Comparison of ENCODE assay signal across 10 mouse cellular contexts in genomic region chr9:14596427-14596826, GRCm38 (mm10). TPM values are rescaled to one million over a fixed set of nuclear protein-coding genes. Genes with fewer than 3 reads are reported as not detected.
A peak's percentile ranks its signal among the peaks of the same experiment; 100 is the strongest.
DNase-seq lines count a peak whose midpoint lies in the region; ATAC-seq and TF ChIP-seq lines count a peak whose summit lies in the region.
"Had no signal": no experiment of that assay in that cellular context is flagged by ENCODE, and none has a peak within 500 bp of the region (broad histone marks: within the 10 kb centered on the region; RNA-seq: fewer than 3 reads in every experiment).

No protein-coding gene starts in this region.

- H3K4me3 ChIP-seq in forebrain, embryonic 14.5 days (ENCODE audit: low read depth, low read length): no peak overlapping the region
- H3K4me3 ChIP-seq in forebrain, embryonic 10.5 days: no peak overlapping the region
- no peak overlapping the region for H3K4me3 ChIP-seq in layer of hippocampus, adult 2 months
- H3K4me3 ChIP-seq: liver, embryonic 15.5 days had no signal

- no peak for TF ChIP-seq CTCF in layer of hippocampus, adult 2 months (conservative IDR thresholded peaks at IDR 0.05)

- no peaks in the 10 kb centered on the region for H3K27me3 ChIP-seq in forebrain, embryonic 14.5 days (replicated peaks; ENCODE audit: control insufficient read depth, insufficient read depth, low read length)
- no peaks in the 10 kb centered on the region for H3K27me3 ChIP-seq in forebrain, embryonic 10.5 days (ENCODE audit: poor library complexity, severe bottlenecking)
- H3K27me3 ChIP-seq: CH12.LX; liver, embryonic 15.5 days had no signal

- no peak overlapping the region for H3K27ac ChIP-seq in forebrain, embryonic 14.5 days (ENCODE audit: low read depth, low read length)
- no peak overlapping the region for H3K27ac ChIP-seq in forebrain, embryonic 10.5 days
- no peak overlapping the region for H3K27ac ChIP-seq in layer of hippocampus, adult 2 months
- H3K27ac ChIP-seq: liver, embryonic 15.5 days had no signal

- peak; percentile 44 for DNase-seq in forebrain, embryonic 14.5 days (ENCODE audit: low spot score)
- no peak for DNase-seq in forebrain, embryonic 10.5 days (ENCODE audit: extremely low spot score, low spot score)
- peak; percentile 33 for DNase-seq in lung, postnatal 10 days
- DNase-seq in lung, postnatal 14 days: no peak
- DNase-seq in layer of hippocampus, adult 2 months (ENCODE audit: low spot score in 2 of 2): peak; percentile 61 to 73
- peak; percentile 64 to 71 for DNase-seq in right cerebral cortex, postnatal 36 days (ENCODE audit: low spot score in 2 of 2)
- DNase-seq in gastrocnemius, postnatal 25 days: no peak
- DNase-seq in thymus, adult 18-20 months: no peak

- H3K36me3 ChIP-seq in forebrain, embryonic 14.5 days (ENCODE audit: control insufficient read depth, insufficient read depth, low read length): peaks cover 45% of the 10 kb centered on the region
- peaks cover 74% of the 10 kb centered on the region for H3K36me3 ChIP-seq in forebrain, embryonic 10.5 days (replicated peaks)
- H3K36me3 ChIP-seq: liver, embryonic 15.5 days had no signal

- H3K4me2 ChIP-seq in forebrain, embryonic 14.5 days (ENCODE audit: low read length): no peak overlapping the region
- H3K4me2 ChIP-seq: liver, embryonic 15.5 days had no signal

- H3K9me3 ChIP-seq in forebrain, embryonic 14.5 days (replicated peaks; ENCODE audit: control insufficient read depth, low read length): no peaks in the 10 kb centered on the region
- no peaks in the 10 kb centered on the region for H3K9me3 ChIP-seq in forebrain, embryonic 10.5 days
- H3K9me3 ChIP-seq: liver, embryonic 15.5 days had no signal

- H3K9ac ChIP-seq in forebrain, embryonic 14.5 days (ENCODE audit: low read length): no peak overlapping the region
- H3K9ac ChIP-seq: liver, embryonic 15.5 days had no signal

- H3K4me1 ChIP-seq in forebrain, embryonic 14.5 days (ENCODE audit: control insufficient read depth, insufficient read depth, low read length): no peaks in the 10 kb centered on the region
- no peaks in the 10 kb centered on the region for H3K4me1 ChIP-seq in forebrain, embryonic 10.5 days
- H3K4me1 ChIP-seq: liver, embryonic 15.5 days had no signal

- ATAC-seq in forebrain, embryonic 14.5 days: peak; percentile 79

- WGBS in forebrain, embryonic 14.5 days: 85% methylated on average over 5 of the region's 5 CpGs
- 93% methylated on average over 5 of the region's 5 CpGs for WGBS in forebrain, embryonic 10.5 days

RNA-seq across cellular contexts. Expression of gene Amotl1, which starts 48.4 kb away (rescaled TPM):
- 9.9 and 10.9 TPM in 2 replicates for polyA plus RNA-seq in forebrain, embryonic 14.5 days (2014; fragmentation: Nextera tagmentation; extraction: Ambion mirVana)
- polyA plus RNA-seq in forebrain, embryonic 10.5 days (2016; fragmentation: Nextera tagmentation; extraction: Ambion mirVana): 15.7 and 17.3 TPM in 2 replicates
- total RNA-seq in layer of hippocampus, adult 2 months (2021): 10 to 100 TPM; 11.8 to 15.8 TPM
- 100 to 1,000 TPM; 221 to 341 TPM for total RNA-seq in gastrocnemius, postnatal 25 days (2021)

Comparison
In these comparisons a context has a peak if more than half of its experiments do, and no peak if none do; other contexts are left out.
1. DNase-seq: peak in forebrain, embryonic 14.5 days (single experiment), lung, postnatal 10 days (single experiment), layer of hippocampus, adult 2 months (2 of 2) and right cerebral cortex, postnatal 36 days (2 of 2); none in forebrain, embryonic 10.5 days (single experiment), lung, postnatal 14 days (single experiment), gastrocnemius, postnatal 25 days (single experiment) and thymus, adult 18-20 months (0 of 2).
2. RNA of gene Amotl1, which starts 48.4 kb away (total RNA-seq): 221 to 341 TPM in gastrocnemius, postnatal 25 days; 11.8 to 15.8 TPM in layer of hippocampus, adult 2 months; every median in the first group is over 10 times any median in the second.